Mouse (Mus musculus): ENCODE data around the gene S100a2. TPM values are rescaled to one million over a fixed set of nuclear protein-coding genes. Genes with fewer than 3 reads are reported as not detected.
A peak's percentile ranks its signal among the peaks of the same experiment; 100 is the strongest.

S100a2 gene
- total RNA-seq, 1 experiment from 2014 or later, result not detected

GRCm38 (mm10) chr3:90631984-90632383, 41.9 kb downstream of the S100a2 start:
- peak; percentile 15 to 32; a peak in 1 of 4 replicates for ATAC-seq (replicated peaks in 1 of 2; ENCODE audit: insufficient read depth in 1 of 2, low FRiP score in 2 of 2, low TSS enrichment in 1 of 2, low read depth in 1 of 2, poor library complexity in 2 of 2, severe bottlenecking in 2 of 2)

- no peak for ATAC-seq (replicated peaks in 1 of 2; ENCODE audit: insufficient read depth in 1 of 2, low FRiP score in 2 of 2, low TSS enrichment in 1 of 2, low read depth in 1 of 2, poor library complexity in 2 of 2, severe bottlenecking in 2 of 2)
Observed at GRCm38 (mm10) chr3:90638511-90639275, 48.6 kb downstream of the S100a2 start.

- ATAC-seq (replicated peaks in 1 of 2; ENCODE audit: insufficient read depth in 1 of 2, low FRiP score in 2 of 2, low TSS enrichment in 1 of 2, low read depth in 1 of 2, poor library complexity in 2 of 2, severe bottlenecking in 2 of 2), result peak; percentile 60 to 65; a peak in 1 of 4 replicates
Observed at GRCm38 (mm10) chr3:90639511-90640154, 49.6 kb downstream of the S100a2 start.

- no peak for ATAC-seq (replicated peaks in 1 of 2; ENCODE audit: insufficient read depth in 1 of 2, low FRiP score in 2 of 2, low TSS enrichment in 1 of 2, low read depth in 1 of 2, poor library complexity in 2 of 2, severe bottlenecking in 2 of 2)
Observed at GRCm38 (mm10) chr3:90640981-90641380, 50.9 kb downstream of the S100a2 start.

Other genes with a start within 250 kb of the S100a2 start
- 0.60 and 1.1 TPM in 2 replicates for gene Slc27a3, start 200.3 kb upstream of the S100a2 start, total RNA-seq (2017)
- 20.9 and 22.6 TPM in 2 replicates for gene Ints3, start 156.6 kb upstream of the S100a2 start, total RNA-seq (2017)
- gene Npr1, start 124.4 kb upstream of the S100a2 start, total RNA-seq (2017), result 0.38 TPM in 1 of 2 replicates, not detected in the other
- gene Ilf2, start 114.1 kb upstream of the S100a2 start, total RNA-seq (2017), result 203 and 236 TPM in 2 replicates
- 52.2 and 60.1 TPM in 2 replicates for gene Snapin, start 99.2 kb upstream of the S100a2 start, total RNA-seq (2017)
- gene Chtop, start 80.7 kb upstream of the S100a2 start, total RNA-seq (2017), result 109 and 142 TPM in 2 replicates
- gene S100a1, start 75.9 kb upstream of the S100a2 start, total RNA-seq (2017), result 79.8 and 83.0 TPM in 2 replicates
- 109 and 112 TPM in 2 replicates for gene S100a13, start 75.8 kb upstream of the S100a2 start, total RNA-seq (2017)
- gene S100a14, start 63.4 kb upstream of the S100a2 start, total RNA-seq (2017), result not detected in 2 replicates
- gene S100a16, start 53.0 kb upstream of the S100a2 start, total RNA-seq (2017), result not detected in 2 replicates
- gene S100a3, start 29.7 kb upstream of the S100a2 start, total RNA-seq (2017), result 1.6 TPM in 1 of 2 replicates, not detected in the other
- gene Gm42674, start 11.7 kb downstream of the S100a2 start, total RNA-seq (2017), result not detected in 2 replicates
- gene S100a4, start 13.5 kb downstream of the S100a2 start, total RNA-seq (2017), result 29.5 and 78.7 TPM in 2 replicates
- gene S100a5, start 18.3 kb downstream of the S100a2 start, total RNA-seq (2017), result not detected in 2 replicates
- gene S100a6, start 22.6 kb downstream of the S100a2 start, total RNA-seq (2017), result 37.1 and 121 TPM in 2 replicates
- gene S100a7a, start 63.8 kb downstream of the S100a2 start, total RNA-seq (2017), result not detected in 2 replicates
- 2,013 and 6,407 TPM in 2 replicates for gene S100a8, start 78.7 kb downstream of the S100a2 start, total RNA-seq (2017)
- gene S100a9, start 105.5 kb downstream of the S100a2 start, total RNA-seq (2017), result 1,063 and 5,883 TPM in 2 replicates
- gene Pglyrp4, start 136.7 kb downstream of the S100a2 start, total RNA-seq (2017), result not detected in 2 replicates
- not detected in 2 replicates for gene Gm5849, start 187.6 kb downstream of the S100a2 start, total RNA-seq (2017)

All from hematopoietic stem cell, adult 5-6 weeks (primary cell).